Mouse (Mus musculus) spleen, adult 2 months (tissue): ENCODE results near the gene Mylk.

Source experiments
- CTCF ChIP-seq: fragments of 200-500 bp; IDR thresholded peaks from 2 replicates; pipeline ENCODE4 v1.5.1; 2011; ENCODE audit warnings: mild to moderate bottlenecking, inconsistent platforms; ENCODE audit not compliant: insufficient read depth, insufficient read length, insufficient replicate concordance; ENCODE audit errors: extremely low read depth
- POLR2A ChIP-seq: fragments of 200-500 bp; IDR thresholded peaks from 2 replicates; pipeline ENCODE4 v1.6.1; 2011; ENCODE audit warnings: low read depth, low read length, inconsistent platforms

GRCm38 (mm10) chr16:34962322-34962721 is 217.3 kb downstream of the Mylk start:
- no peak for TF ChIP-seq CTCF
- no peak for TF ChIP-seq POLR2A
